Mouse (Mus musculus) liver, adult 2 months (tissue): ENCODE measurements around the gene Plxnd1. TPM values are rescaled to one million over a fixed set of nuclear protein-coding genes. Genes with fewer than 3 reads are reported as not detected.
A peak's percentile ranks its signal among the peaks of the same experiment; 100 is the strongest.

Experiments
- DNase-seq: peaks from one replicate; pipeline ENCODE4 v3.0.0-alpha.2; 2011; ENCODE audit warnings: low read depth, low spot score; ENCODE audit errors: extremely low read depth
- H3K27ac ChIP-seq: fragments of 200-500 bp; replicated peaks from 2 replicates; pipeline ENCODE4 v1.5.1; 2012; ENCODE audit warnings: low read depth, mild to moderate bottlenecking, control low read depth, inconsistent platforms, low read length; ENCODE audit not compliant: insufficient read depth
- H3K27me3 ChIP-seq: fragments of 200-500 bp; 2 replicates; pipeline ENCODE4 v1.6.1; 2012; ENCODE audit warnings: mild to moderate bottlenecking, moderate library complexity, low read length, inconsistent platforms; ENCODE audit not compliant: control insufficient read depth, insufficient read depth
- H3K36me3 ChIP-seq: fragments of 200-500 bp; 2 replicates; pipeline ENCODE4 v1.6.1; 2012; ENCODE audit warnings: low read length, inconsistent platforms; ENCODE audit not compliant: control insufficient read depth, insufficient read depth
- H3K4me1 ChIP-seq: fragments of 200-500 bp; 2 replicates; pipeline ENCODE4 v1.6.1; 2011; ENCODE audit warnings: low read length; ENCODE audit not compliant: control insufficient read depth, insufficient read depth
- H3K4me3 ChIP-seq: fragments of 200-500 bp; 2 replicates; pipeline ENCODE4 v1.5.1; 2011; ENCODE audit warnings: low read depth, mild to moderate bottlenecking, control low read depth, low read length, moderate library complexity; ENCODE audit not compliant: insufficient read depth
- H3K79me2 ChIP-seq: fragments of 200-500 bp; 2 replicates; pipeline ENCODE4 v1.6.1; 2012; ENCODE audit warnings: inconsistent platforms, mild to moderate bottlenecking, low read length, moderate library complexity; ENCODE audit not compliant: control insufficient read depth, insufficient read depth
- H3K9ac ChIP-seq: fragments of 200-500 bp; 2 replicates; pipeline ENCODE4 v1.6.1; 2012; ENCODE audit warnings: low read depth, mild to moderate bottlenecking, control low read depth, inconsistent platforms, low read length
- CTCF ChIP-seq: fragments of 200-500 bp; IDR thresholded peaks from 2 replicates; pipeline ENCODE4 v1.5.1; 2011; ENCODE audit warnings: low read depth, low read length, control low read depth
- POLR2A ChIP-seq: fragments of 200-500 bp; IDR thresholded peaks from 2 replicates; pipeline ENCODE4 v1.6.1; 2011; ENCODE audit warnings: low read length, control low read depth; ENCODE audit not compliant: insufficient read depth; ENCODE audit errors: extremely low read depth
- WGBS: fragments of 180-500 bp; shearing (Covaris S2); methylation state at CpG from one replicate; pipeline ENCODE4 v1.1.7; 2018; 5-methylcytosine and 5-hydroxymethylcytosine counted together
- polyA plus RNA-seq: library from polyadenylated mRNA; depleted of rRNA; stranded (reverse); fragments of >200 nt; gene quantifications from 2 replicates; pipeline ENCODE4 v1.2.3, GENCODE M21; 2012
- total RNA-seq: library from RNA; depleted of rRNA; stranded (reverse); fragments of >200 nt; gene quantifications from 2 replicates; pipeline ENCODE4 v1.2.3, GENCODE M21; 2014

Gene Plxnd1
- total and polyA plus RNA-seq, 2 experiments, result 12.4 to 18.4 TPM

DNA sequence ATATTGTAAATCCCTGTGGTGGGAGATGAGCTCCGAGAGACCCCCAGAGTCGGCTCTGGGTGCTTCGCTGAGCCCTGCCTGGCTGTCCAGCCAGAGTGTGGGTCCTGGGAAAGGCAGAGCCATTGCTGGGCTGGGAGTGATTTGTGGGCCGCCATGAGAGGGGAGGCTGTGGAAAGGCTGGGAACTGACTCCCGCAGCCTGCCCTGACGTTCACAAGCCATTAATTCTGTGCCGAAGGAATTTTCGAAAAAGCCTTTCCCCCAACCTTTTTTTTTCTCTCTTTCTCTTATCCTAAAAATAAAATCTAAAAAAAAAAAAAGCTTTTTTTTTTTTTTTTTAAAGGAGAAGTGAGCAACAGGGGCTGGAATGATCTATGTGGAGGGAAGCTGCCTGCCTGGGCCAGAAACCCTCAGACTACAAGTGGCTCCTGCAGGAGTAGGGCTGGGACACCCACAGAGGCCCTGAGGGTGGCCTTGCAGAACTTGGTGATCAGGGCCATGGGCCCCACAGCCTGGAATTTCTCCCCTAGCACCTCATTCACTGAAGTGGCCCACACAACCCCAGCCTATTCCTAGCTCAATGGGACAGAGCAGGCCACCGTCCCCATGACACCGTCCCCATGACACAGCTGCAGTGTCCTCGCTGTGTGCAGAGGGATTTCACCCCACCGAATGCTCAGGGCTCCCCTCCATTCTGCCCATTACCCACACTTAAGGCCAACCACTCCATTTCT, 11.3 kb downstream of the Plxnd1 start:
- Histone ChIP-seq H3K9ac (peak overlapping the region; percentile 14; the same call in 1 of the 2 replicates), H3K36me3 (no peaks in the 10 kb centered on the region), H3K4me1 (no peaks in the 10 kb centered on the region; the same call in 1 of the 2 replicates), H3K27me3 (no peaks in the 10 kb centered on the region), H3K4me3 (no peak overlapping the region), H3K27ac (no peak overlapping the region; the same call in 1 of the 2 replicates), H3K79me2 (no peaks in the 10 kb centered on the region; the same call in 1 of the 2 replicates)
- 83% methylated on average over 12 of the region's 12 CpGs for WGBS
- DNase-seq, result no peak
- TF ChIP-seq CTCF (no peak), POLR2A (no peak)

DNA sequence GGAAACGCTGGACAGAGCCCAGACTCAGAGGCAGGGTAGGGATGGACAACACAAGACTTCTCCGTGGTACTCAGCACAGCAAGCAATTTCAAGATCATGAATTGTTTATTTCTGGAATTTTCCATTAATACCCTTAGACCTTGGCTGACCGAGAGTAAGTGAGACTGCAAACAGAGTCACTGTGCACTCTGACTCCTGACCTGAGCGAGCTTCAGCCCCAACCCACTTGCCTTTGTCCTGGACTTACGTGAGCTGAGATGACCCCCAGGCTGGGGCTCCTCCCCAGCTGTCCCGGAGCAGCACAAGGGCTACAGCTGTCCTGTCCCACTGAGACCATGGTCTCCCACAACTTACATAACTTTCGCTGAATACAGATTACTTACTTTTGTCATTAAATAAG, 11.9 kb downstream of the Plxnd1 start:
- Histone ChIP-seq H3K79me2 (no peaks in the 10 kb centered on the region; the same call in 1 of the 2 replicates), H3K27me3 (no peaks in the 10 kb centered on the region), H3K4me1 (no peaks in the 10 kb centered on the region; the same call in 1 of the 2 replicates), H3K27ac (no peak overlapping the region; the same call in 1 of the 2 replicates), H3K9ac (no peak overlapping the region), H3K36me3 (no peaks in the 10 kb centered on the region), H3K4me3 (no peak overlapping the region)
- DNase-seq, result no peak
- TF ChIP-seq POLR2A, result no peak
- no peak for TF ChIP-seq CTCF
- WGBS, result 64% methylated on average over 7 of the region's 7 CpGs

DNA sequence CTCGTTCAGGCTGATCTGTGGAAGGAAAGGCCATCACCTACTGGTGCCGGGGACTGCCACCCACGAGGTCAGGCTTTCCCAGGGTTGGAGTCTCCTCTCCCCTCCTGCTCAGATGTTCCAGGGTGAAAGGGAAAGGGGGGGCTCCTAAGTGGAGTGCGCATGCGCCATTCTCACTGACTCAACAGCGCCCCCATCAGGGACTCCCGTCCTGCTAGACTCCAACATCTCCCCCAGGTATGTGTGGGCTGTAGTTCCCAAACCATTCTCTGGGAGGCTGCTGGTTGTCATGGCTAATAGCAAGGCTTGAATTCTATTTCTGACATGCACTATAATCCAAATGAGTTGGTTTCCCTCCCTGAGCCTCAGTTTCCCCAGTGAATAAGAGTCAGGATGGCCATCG, 16.2 kb downstream of the Plxnd1 start:
- no peak for DNase-seq
- WGBS, result 65% methylated on average over 8 of the region's 8 CpGs
- no peaks in the 10 kb centered on the region for H3K36me3 ChIP-seq
- H3K27me3 ChIP-seq, result no peaks in the 10 kb centered on the region
- no peak; the same call in 1 of the 2 replicates for TF ChIP-seq CTCF
- no peak for TF ChIP-seq POLR2A
- no peak overlapping the region for H3K9ac ChIP-seq
- no peak overlapping the region for H3K4me3 ChIP-seq
- no peaks in the 10 kb centered on the region for H3K4me1 ChIP-seq
- H3K27ac ChIP-seq, result no peak overlapping the region
- H3K79me2 ChIP-seq, result no peaks in the 10 kb centered on the region

DNA sequence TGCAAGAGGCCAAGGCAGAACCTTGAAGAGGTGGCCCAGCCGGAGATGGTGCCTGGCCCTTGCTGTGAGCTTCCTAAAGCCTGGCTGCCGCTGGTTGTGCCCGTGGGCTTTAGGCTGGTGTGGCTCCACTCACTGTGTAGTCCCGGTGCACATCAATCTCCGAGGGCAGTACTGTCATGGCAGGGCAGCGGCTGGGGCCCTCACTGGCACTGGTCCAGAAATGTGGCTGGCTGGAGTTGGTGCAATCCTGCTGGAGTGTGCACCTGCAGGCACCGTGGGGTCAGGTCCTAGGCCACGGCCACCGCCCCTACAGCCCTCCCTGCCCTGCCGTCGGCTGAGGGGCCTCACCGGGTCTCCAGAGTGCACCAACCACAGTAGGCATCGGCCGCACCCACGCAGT, 17.0 kb downstream of the Plxnd1 start:
- Histone ChIP-seq H3K27ac (no peak overlapping the region), H3K4me1 (no peaks in the 10 kb centered on the region), H3K9ac (no peak overlapping the region), H3K27me3 (no peaks in the 10 kb centered on the region), H3K79me2 (no peaks in the 10 kb centered on the region), H3K4me3 (no peak overlapping the region), H3K36me3 (no peaks in the 10 kb centered on the region)
- no peak for DNase-seq
- 69% methylated on average over 15 of the region's 15 CpGs for WGBS
- TF ChIP-seq POLR2A (no peak), CTCF (no peak)

DNA sequence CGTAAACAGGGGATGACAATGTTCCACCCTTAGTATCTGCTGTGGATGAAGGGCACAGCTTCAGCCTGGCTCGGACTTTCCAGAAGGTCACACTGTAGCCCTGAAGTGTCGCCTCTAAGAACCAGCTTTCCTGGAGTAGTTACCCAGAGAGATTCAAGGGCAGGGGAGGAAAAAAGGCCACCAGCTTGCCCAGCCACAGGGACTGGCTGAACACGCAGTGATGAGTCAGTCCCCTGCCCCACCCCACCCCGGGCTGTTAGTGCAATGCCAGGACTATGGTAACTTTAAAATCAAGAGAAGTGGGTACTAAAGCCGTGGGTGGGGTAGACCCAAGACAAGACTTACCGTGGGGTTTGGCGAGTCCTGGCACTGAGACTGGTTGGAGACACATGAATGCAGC, 19.2 kb downstream of the Plxnd1 start:
- peaks cover 4% of the 10 kb centered on the region; the same call in 1 of the 2 replicates for H3K4me1 ChIP-seq
- 85% methylated on average over 8 of the region's 8 CpGs for WGBS
- H3K27me3 ChIP-seq, result no peaks in the 10 kb centered on the region
- no peaks in the 10 kb centered on the region for H3K36me3 ChIP-seq
- no peak overlapping the region for H3K9ac ChIP-seq
- no peak for DNase-seq
- H3K79me2 ChIP-seq, result no peaks in the 10 kb centered on the region
- no peak overlapping the region for H3K27ac ChIP-seq
- no peak overlapping the region for H3K4me3 ChIP-seq
- TF ChIP-seq CTCF (no peak), POLR2A (no peak)
